Mouse (Mus musculus): ENCODE data around the gene Gm609.

- TF ChIP-seq GATA1 (IDR thresholded peaks at IDR 0.05; ENCODE audit: low read length) (no peak), TAL1 (IDR thresholded peaks at IDR 0.05; ENCODE audit: low read length) (no peak)
These were observed 38.0 kb downstream of the Gm609 start for GRCm38 (mm10) chr16:45454762-45455161.
